Mouse (Mus musculus): Measurements from ENCODE around the gene Kctd11. TPM values are rescaled to one million over a fixed set of nuclear protein-coding genes. Genes with fewer than 3 reads are reported as not detected.
A peak's percentile ranks its signal among the peaks of the same experiment; 100 is the strongest.

The Kctd11 gene
- polyA plus RNA-seq, 1 experiment: 3.6 TPM

GRCm38 (mm10) chr11:69846198-69846680, 35.0 kb downstream of the Kctd11 start, which contains the start of gene Plscr3:
Gene Plscr3, plus strand, starts transcription at chr11:69846376.
- WGBS: under 1% methylated on average over 38 of the region's 38 CpGs
- TF ChIP-seq POLR2A (IDR thresholded peaks at IDR 0.05; ENCODE audit: borderline replicate concordance, control insufficient read depth, low read depth, low read length) (peak; percentile 89), CTCF (IDR thresholded peaks at IDR 0.05; ENCODE audit: control insufficient read depth, insufficient read depth, low read length) (no peak)
- peaks cover 18% of the 10 kb centered on the region for H3K4me1 ChIP-seq (ENCODE audit: control insufficient read depth, insufficient read depth, low read length)

GRCm38 (mm10) chr11:69838714-69839104, 42.5 kb downstream of the Kctd11 start:
- TF ChIP-seq CTCF (IDR thresholded peaks at IDR 0.05; ENCODE audit: control insufficient read depth, insufficient read depth, low read length) (no peak), POLR2A (IDR thresholded peaks at IDR 0.05; ENCODE audit: borderline replicate concordance, control insufficient read depth, low read depth, low read length) (no peak)
- under 1% methylated on average over 7 of the region's 7 CpGs for WGBS
- Histone ChIP-seq H3K4me1 (ENCODE audit: control insufficient read depth, insufficient read depth, low read length) (peaks cover 2% of the 10 kb centered on the region), H3K27ac (ENCODE audit: control insufficient read depth, insufficient read depth, low read depth, low read length, poor library complexity) (peak overlapping the region; percentile 73), H3K4me3 (replicated peaks; ENCODE audit: control insufficient read depth, low read depth, low read length) (peak overlapping the region; percentile 89)

More at GRCm38 (mm10) chr11:69846198-69846680, 35.0 kb downstream of the Kctd11 start, which contains the start of gene Plscr3:
- Histone ChIP-seq H3K4me3 (replicated peaks; ENCODE audit: control insufficient read depth, low read depth, low read length) (peak within 1 kb of the TSS; percentile 85), H3K27ac (ENCODE audit: control insufficient read depth, insufficient read depth, low read depth, low read length, poor library complexity) (peak within 1 kb of the TSS; percentile 82)

GRCm38 (mm10) chr11:69837952-69838713, 43.1 kb downstream of the Kctd11 start, which contains the start of gene Tmem256:
Gene Tmem256, plus strand, starts transcription at chr11:69838514.
- under 1% methylated on average over 34 of the region's 34 CpGs for WGBS
- TF ChIP-seq CTCF (IDR thresholded peaks at IDR 0.05; ENCODE audit: control insufficient read depth, insufficient read depth, low read length) (no peak), POLR2A (IDR thresholded peaks at IDR 0.05; ENCODE audit: borderline replicate concordance, control insufficient read depth, low read depth, low read length) (peak; percentile 91; the same call in 1 of the 2 replicates)
- H3K27ac ChIP-seq (ENCODE audit: control insufficient read depth, insufficient read depth, low read depth, low read length, poor library complexity): peak within 1 kb of the TSS; percentile 75
- H3K4me1 ChIP-seq (ENCODE audit: control insufficient read depth, insufficient read depth, low read length): peaks cover 2% of the 10 kb centered on the region
- H3K4me3 ChIP-seq (replicated peaks; ENCODE audit: control insufficient read depth, low read depth, low read length): peak within 1 kb of the TSS; percentile 89

- WGBS: under 1% methylated on average over 32 of the region's 32 CpGs
- Histone ChIP-seq H3K4me3 (replicated peaks; ENCODE audit: control insufficient read depth, low read depth, low read length) (peak within 1 kb of the TSS; percentile 89), H3K4me1 (ENCODE audit: control insufficient read depth, insufficient read depth, low read length) (peaks cover 2% of the 10 kb centered on the region)
Measured at GRCm38 (mm10) chr11:69837604-69837951, 43.6 kb downstream of the Kctd11 start, which contains the start of gene Nlgn2. Gene Nlgn2, minus strand, starts transcription at chr11:69837784.

GRCm38 (mm10) chr11:69836703-69837576, 44.3 kb downstream of the Kctd11 start:
- H3K4me3 ChIP-seq (replicated peaks; ENCODE audit: control insufficient read depth, low read depth, low read length): peak overlapping the region; percentile 1
- no peak overlapping the region for H3K27ac ChIP-seq (ENCODE audit: control insufficient read depth, insufficient read depth, low read depth, low read length, poor library complexity)
- 4% methylated on average over 52 of the region's 52 CpGs for WGBS
- peaks cover 2% of the 10 kb centered on the region for H3K4me1 ChIP-seq (ENCODE audit: control insufficient read depth, insufficient read depth, low read length)
- TF ChIP-seq CTCF (IDR thresholded peaks at IDR 0.05; ENCODE audit: control insufficient read depth, insufficient read depth, low read length) (no peak), POLR2A (IDR thresholded peaks at IDR 0.05; ENCODE audit: borderline replicate concordance, control insufficient read depth, low read depth, low read length) (no peak)

More at GRCm38 (mm10) chr11:69837604-69837951, 43.6 kb downstream of the Kctd11 start, which contains the start of gene Nlgn2:
- peak within 1 kb of the TSS; percentile 75 for H3K27ac ChIP-seq (ENCODE audit: control insufficient read depth, insufficient read depth, low read depth, low read length, poor library complexity)
- TF ChIP-seq POLR2A (IDR thresholded peaks at IDR 0.05; ENCODE audit: borderline replicate concordance, control insufficient read depth, low read depth, low read length) (no peak), CTCF (IDR thresholded peaks at IDR 0.05; ENCODE audit: control insufficient read depth, insufficient read depth, low read length) (no peak)

- H3K4me3 ChIP-seq (replicated peaks; ENCODE audit: control insufficient read depth, low read depth, low read length): no peak overlapping the region
- 54% methylated on average over 4 of the region's 4 CpGs for WGBS
- H3K27ac ChIP-seq (ENCODE audit: control insufficient read depth, insufficient read depth, low read depth, low read length, poor library complexity): no peak overlapping the region
- TF ChIP-seq POLR2A (IDR thresholded peaks at IDR 0.05; ENCODE audit: borderline replicate concordance, control insufficient read depth, low read depth, low read length): no peak
- TF ChIP-seq CTCF (IDR thresholded peaks at IDR 0.05; ENCODE audit: control insufficient read depth, insufficient read depth, low read length): no peak
- H3K4me1 ChIP-seq (ENCODE audit: control insufficient read depth, insufficient read depth, low read length): peaks cover 2% of the 10 kb centered on the region
Measured at GRCm38 (mm10) chr11:69835966-69836335, 45.3 kb downstream of the Kctd11 start.

GRCm38 (mm10) chr11:69835326-69835965, 45.8 kb downstream of the Kctd11 start:
- Histone ChIP-seq H3K4me3 (replicated peaks; ENCODE audit: control insufficient read depth, low read depth, low read length) (no peak overlapping the region), H3K4me1 (ENCODE audit: control insufficient read depth, insufficient read depth, low read length) (peaks cover 2% of the 10 kb centered on the region), H3K27ac (ENCODE audit: control insufficient read depth, insufficient read depth, low read depth, low read length, poor library complexity) (no peak overlapping the region)
- TF ChIP-seq POLR2A (IDR thresholded peaks at IDR 0.05; ENCODE audit: borderline replicate concordance, control insufficient read depth, low read depth, low read length) (no peak), CTCF (IDR thresholded peaks at IDR 0.05; ENCODE audit: control insufficient read depth, insufficient read depth, low read length) (no peak)
- 57% methylated on average over 9 of the region's 9 CpGs for WGBS
